Comparison of ENCODE assay signal across 8 mouse cellular contexts in genomic region chr17:22423952-22424617, GRCm38 (mm10). TPM values are rescaled to one million over a fixed set of nuclear protein-coding genes. Genes with fewer than 3 reads are reported as not detected.
A peak's percentile ranks its signal among the peaks of the same experiment; 100 is the strongest.
DNase-seq lines count a peak whose midpoint lies in the region; TF ChIP-seq lines count a peak whose summit lies in the region.

Gene Zfp946 (plus strand): TSS chr17:22424222.

- no peaks in the 10 kb centered on the region for H3K79me2 ChIP-seq in macrophage (ENCODE audit: inconsistent target)

- no peak for TF ChIP-seq CTCF in left cerebral cortex, adult 2 months (IDR thresholded peaks at IDR 0.05)

- H3K27ac ChIP-seq in left cerebral cortex, adult 2 months = peak within 1 kb of the TSS; percentile 60
- H3K27ac ChIP-seq in macrophage = peak within 1 kb of the TSS; percentile 55

- intact Hi-C loops in left cerebral cortex, adult 2 months (cut with DNase I) = loop anchor here (10.0 kb wide), 3 partner anchors 199 to 1479 kb away; partner anchors contain the start of genes Ppp2r1a and Zfp994

- no peaks in the 10 kb centered on the region for H3K36me3 ChIP-seq in macrophage (ENCODE audit: inconsistent target)

- DNase-seq in adrenal gland, adult (ENCODE audit: inconsistent age in 2 of 2, low spot score in 1 of 2) = peak; percentile 88 to 96
- peak; percentile 92 for DNase-seq in embryo, embryonic 10 days (ENCODE audit: low spot score)
- DNase-seq in gastrocnemius, postnatal 10 days = peak; percentile 67
- peak; percentile 77 for DNase-seq in hindlimb bud, embryonic 11.5 days (ENCODE audit: extremely low spot score, low read depth, low spot score)
- DNase-seq in left cerebral cortex, adult 2 months (ENCODE audit: extremely low spot score in 1 of 2, low spot score in 2 of 2) = peak; percentile 68 to 72
- peak; percentile 66 for DNase-seq in retina, postnatal 7 days (ENCODE audit: low read depth, low spot score)
- DNase-seq in urinary bladder, adult 18-20 months (ENCODE audit: low spot score in 2 of 2) = peak; percentile 65 to 84

- 2% methylated on average over 28 of the region's 29 CpGs for WGBS in macrophage (ENCODE audit: missing documents)

- H3K4me3 ChIP-seq in left cerebral cortex, adult 2 months = peak within 1 kb of the TSS; percentile 76
- peak within 1 kb of the TSS; percentile 86 for H3K4me3 ChIP-seq in macrophage (ENCODE audit: inconsistent target)

RNA-seq across cellular contexts. Expression of gene Zfp946, which starts in this region (rescaled TPM):
- total RNA-seq in gastrocnemius, postnatal 10 days (2021) = 1 to 10 TPM; 3.6 to 4.1 TPM
- 10 to 100 TPM; 12.1 to 13.4 TPM for total RNA-seq in left cerebral cortex, adult 2 months (2021)
- 10 to 100 TPM in 13 of 26 experiments, 1 to 10 TPM in 13; 1.2 to 23.4 (median 10.2) TPM for total RNA-seq in macrophage (2018; cell fraction: chromatin; rRNA removed)
- total RNA-seq in macrophage (2018; cell fraction: cytosol; rRNA removed) = 10 to 100 TPM in 10 of 26 experiments, 1 to 10 TPM in 16; 4.0 to 12.5 (median 9.1) TPM
- total RNA-seq in macrophage (2018; cell fraction: nucleus; rRNA removed) = 10 to 100 TPM in 11 of 26 experiments, 1 to 10 TPM in 15; 2.4 to 26.1 (median 8.8) TPM
- 6.9 to 20.2 TPM (median 7.3 TPM) in 3 replicates for polyA plus RNA-seq in macrophage (2018)

Comparison
In these comparisons a context has a peak if more than half of its experiments do, and no peak if none do; other contexts are left out.
1. Peak in every context shown above with its lines: DNase-seq, H3K4me3 ChIP-seq and H3K27ac ChIP-seq.